Mouse (Mus musculus) cerebellum, adult 2 months (tissue): ENCODE data around the gene Dcst2. TPM values are rescaled to one million over a fixed set of nuclear protein-coding genes. Genes with fewer than 3 reads are reported as not detected.

Source experiments
- DNase-seq, 2 experiments: peaks; one replicate each; pipeline ENCODE4 v3.0.0; 2021
- H3K27ac ChIP-seq: fragments of 200-500 bp; 2 replicates; pipeline ENCODE4 v1.5.1; 2012; ENCODE audit warnings: low read length, control low read depth, inconsistent platforms; ENCODE audit not compliant: insufficient read depth
- H3K27me3 ChIP-seq: fragments of 200-500 bp; 2 replicates; pipeline ENCODE4 v1.6.1; 2012; ENCODE audit warnings: inconsistent platforms, mild to moderate bottlenecking, low read length, moderate library complexity; ENCODE audit not compliant: control insufficient read depth, insufficient read depth
- H3K4me1 ChIP-seq: fragments of 200-500 bp; 2 replicates; pipeline ENCODE4 v1.6.1; 2011; ENCODE audit warnings: low read length; ENCODE audit not compliant: control insufficient read depth, insufficient read depth
- H3K4me3 ChIP-seq: fragments of 200-500 bp; replicated peaks from 2 replicates; pipeline ENCODE3; 2011; ENCODE audit warnings: mild to moderate bottlenecking, low read depth, low read length, control low read depth; ENCODE audit not compliant: insufficient read depth
- CTCF ChIP-seq: fragments of 200-500 bp; IDR thresholded peaks from 2 replicates; pipeline ENCODE4 v1.5.1; 2011; ENCODE audit warnings: low read depth, mild to moderate bottlenecking, control low read depth, low read length, moderate library complexity, borderline replicate concordance; ENCODE audit not compliant: insufficient read depth
- POLR2A ChIP-seq: fragments of 200-500 bp; IDR thresholded peaks from 2 replicates; pipeline ENCODE4 v1.6.1; 2011; ENCODE audit warnings: low read length, control low read depth, borderline replicate concordance; ENCODE audit not compliant: insufficient read depth
- WGBS: fragments of 180-500 bp; shearing (Covaris S2); methylation state at CpG from one replicate; pipeline ENCODE4 v1.1.7; 2018; 5-methylcytosine and 5-hydroxymethylcytosine counted together
- polyA plus RNA-seq: library from polyadenylated mRNA; depleted of rRNA; stranded (reverse); fragments of >200 nt; gene quantifications from 2 replicates; pipeline ENCODE4 v1.2.3, GENCODE M21; 2012

Gene Dcst2
- polyA plus RNA-seq, 1 experiment = 0.36 TPM

- Histone ChIP-seq H3K4me1 (0 out of 2 replicates have a peak, but pooled peaks cover 2% of the 10 kb centered on the region), H3K27ac (no peak overlapping the region), H3K4me3 (no peak overlapping the region), H3K27me3 (no peaks in the 10 kb centered on the region)
- TF ChIP-seq CTCF = no peak
- TF ChIP-seq POLR2A = no peak
- 52% methylated on average over 5 of the region's 5 CpGs for WGBS
- no peak for DNase-seq
Observed at GRCm38 (mm10) chr3:89373581-89374231, 11.9 kb downstream of the Dcst2 start.

GRCm38 (mm10) chr3:89377831-89378230, 16.1 kb downstream of the Dcst2 start:
- TF ChIP-seq CTCF (no peak), POLR2A (no peak)
- Histone ChIP-seq H3K4me3 (no peak overlapping the region), H3K27me3 (no peaks in the 10 kb centered on the region), H3K27ac (no peak overlapping the region), H3K4me1 (0 out of 2 replicates have a peak, but pooled peaks cover 2% of the 10 kb centered on the region)
- WGBS = 75% methylated on average over 4 of the region's 4 CpGs
- peak in 1 of 2 experiments; percentile 19 for DNase-seq

- TF ChIP-seq CTCF (peak; percentile 88), POLR2A (no peak)
- peak; percentile 54 to 75 for DNase-seq
- Histone ChIP-seq H3K27me3 (no peaks in the 10 kb centered on the region), H3K4me1 (0 out of 2 replicates have a peak, but pooled peaks cover 2% of the 10 kb centered on the region), H3K4me3 (peak overlapping the region; percentile 53), H3K27ac (no peak overlapping the region)
- WGBS = 9% methylated on average over 27 of the region's 29 CpGs
Observed at GRCm38 (mm10) chr3:89378394-89379067, 16.8 kb downstream of the Dcst2 start.

GRCm38 (mm10) chr3:89379388-89380131, 17.8 kb downstream of the Dcst2 start:
- no peaks in the 10 kb centered on the region for H3K27me3 ChIP-seq
- TF ChIP-seq POLR2A (no peak), CTCF (no peak)
- H3K4me3 ChIP-seq = no peak overlapping the region
- no peak overlapping the region for H3K27ac ChIP-seq
- peaks cover 13% of the 10 kb centered on the region for H3K4me1 ChIP-seq
- DNase-seq = peak in 1 of 2 experiments; percentile 23
- 81% methylated on average over 31 of the region's 31 CpGs for WGBS

- Histone ChIP-seq H3K27me3 (no peaks in the 10 kb centered on the region), H3K4me3 (no peak overlapping the region), H3K4me1 (peaks cover 14% of the 10 kb centered on the region), H3K27ac (no peak overlapping the region)
- TF ChIP-seq CTCF (no peak), POLR2A (no peak)
- 88% methylated on average over 14 of the region's 14 CpGs for WGBS
- DNase-seq = no peak
Observed at GRCm38 (mm10) chr3:89380291-89380690, 18.5 kb downstream of the Dcst2 start.

- Histone ChIP-seq H3K27me3 (no peaks in the 10 kb centered on the region), H3K4me1 (peaks cover 14% of the 10 kb centered on the region), H3K4me3 (no peak overlapping the region), H3K27ac (no peak overlapping the region)
- 92% methylated on average over 18 of the region's 18 CpGs for WGBS
- TF ChIP-seq CTCF (no peak), POLR2A (no peak)
- DNase-seq = no peak
Observed at GRCm38 (mm10) chr3:89380711-89381110, 18.9 kb downstream of the Dcst2 start.

- 67% methylated on average over 11 of the region's 11 CpGs for WGBS
- TF ChIP-seq POLR2A (no peak), CTCF (no peak)
- Histone ChIP-seq H3K4me1 (peaks cover 14% of the 10 kb centered on the region), H3K4me3 (no peak overlapping the region), H3K27me3 (no peaks in the 10 kb centered on the region), H3K27ac (no peak overlapping the region)
- DNase-seq = no peak
Observed at GRCm38 (mm10) chr3:89381233-89381632, 19.5 kb downstream of the Dcst2 start.
